Mouse (Mus musculus) midbrain, postnatal 0 days (tissue): ENCODE results near the gene Ripor3. TPM values are rescaled to one million over a fixed set of nuclear protein-coding genes. Genes with fewer than 3 reads are reported as not detected.

Experiments used
- ATAC-seq: fragments of 200-750 bp; cut with Nextera tagmentation; 2 replicates; pipeline ENCODE4 v1.8.0; 2017; ENCODE audit warnings: moderate number of reproducible peaks, mild to moderate bottlenecking, moderate TSS enrichment, moderate library complexity; ENCODE audit not compliant: low FRiP score
- DNase-seq: peaks from one replicate; pipeline ENCODE4 v3.0.0-alpha.2; 2015; ENCODE audit warnings: low spot score
- H3K27ac ChIP-seq: fragments of 300-500 bp; sonication (generic); 2 replicates; pipeline ENCODE4 v1.5.1; 2014; ENCODE audit warnings: low read depth, mild to moderate bottlenecking, low read length, mixed read lengths
- H3K27me3 ChIP-seq: fragments of 300-500 bp; sonication (generic); 2 replicates; pipeline ENCODE4 v1.6.1; 2014; ENCODE audit warnings: low read length, control low read depth, mixed read lengths; ENCODE audit not compliant: insufficient read depth
- H3K36me3 ChIP-seq: fragments of 300-500 bp; sonication (generic); 2 replicates; pipeline ENCODE4 v1.6.1; 2014; ENCODE audit warnings: low read length, control low read depth, mixed read lengths; ENCODE audit not compliant: insufficient read depth
- H3K4me1 ChIP-seq: fragments of 300-500 bp; sonication (generic); 2 replicates; pipeline ENCODE4 v1.6.1; 2014; ENCODE audit warnings: mild to moderate bottlenecking, control low read depth, antibody characterized with exemption, low read length, mixed read lengths; ENCODE audit not compliant: insufficient read depth
- H3K4me2 ChIP-seq: fragments of 300-500 bp; sonication (generic); 2 replicates; pipeline ENCODE4 v1.6.1; 2014; ENCODE audit warnings: low read depth, mild to moderate bottlenecking, low read length, mixed read lengths; ENCODE audit not compliant: poor library complexity, severe bottlenecking
- H3K4me3 ChIP-seq: fragments of 300-500 bp; sonication (generic); 2 replicates; pipeline ENCODE4 v1.5.1; 2014; ENCODE audit warnings: low read depth, mild to moderate bottlenecking, low read length, moderate library complexity
- H3K9ac ChIP-seq: fragments of 300-500 bp; sonication (generic); replicated peaks from 2 replicates; pipeline ENCODE4 v1.6.1; 2014; ENCODE audit warnings: mild to moderate bottlenecking, low read length, moderate library complexity, mixed read lengths; ENCODE audit not compliant: poor library complexity, severe bottlenecking
- H3K9me3 ChIP-seq: fragments of 300-500 bp; sonication (generic); 2 replicates; pipeline ENCODE4 v1.6.1; 2016; ENCODE audit warnings: low read length, control low read depth
- CTCF ChIP-seq: IDR thresholded peaks from 2 replicates; pipeline ENCODE4 v1.5.1; 2016; ENCODE audit warnings: antibody characterized with exemption, mild to moderate bottlenecking
- WGBS: fragments of 180-500 bp; shearing (Covaris S2); extraction: QIAGEN DNeasy Blood & Tissue Kit; methylation state at CpG from one replicate; pipeline ENCODE4 v1.1.7; 2014; 5-methylcytosine and 5-hydroxymethylcytosine counted together
- polyA plus RNA-seq: library from polyadenylated mRNA; unstranded; fragments of >200 nt; fragmentation: Nextera tagmentation; extraction: Ambion mirVana; gene quantifications from 2 replicates; pipeline ENCODE4 v1.2.1, GENCODE M21; 2015
- total RNA-seq: library from RNA; depleted of rRNA; stranded (reverse); fragments of >200 nt; gene quantifications from 2 replicates; pipeline ENCODE4 v1.2.3, GENCODE M21; 2014; rRNA removed

The Ripor3 gene
- total and polyA plus RNA-seq, 2 experiments from 2014 or later, result 0.28 to 0.99 TPM

DNA sequence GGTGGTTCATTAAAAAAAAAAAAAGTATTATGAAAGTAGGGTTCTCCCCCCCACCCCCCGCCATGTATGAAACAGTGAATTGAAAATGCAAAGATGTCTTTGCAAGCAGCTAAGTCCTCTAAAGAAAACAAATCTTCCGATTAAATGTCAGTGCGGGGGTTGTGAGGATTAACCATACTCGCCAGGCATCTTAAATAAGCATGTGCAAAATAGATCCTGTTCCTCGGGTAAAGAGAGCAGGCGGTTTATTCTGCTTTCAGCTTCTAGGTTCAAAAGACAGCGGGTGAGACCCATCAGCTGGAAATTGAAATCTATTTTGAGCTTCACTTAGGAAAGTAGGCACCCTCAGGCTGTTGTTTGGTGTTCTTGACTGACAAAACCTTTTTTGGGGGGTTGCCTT lies 77.0 kb downstream of the Ripor3 start:
- peak overlapping the region; percentile 58 for H3K4me3 ChIP-seq
- TF ChIP-seq CTCF, result no peak
- no peaks in the 10 kb centered on the region for H3K27me3 ChIP-seq
- peaks cover 11% of the 10 kb centered on the region; the same call in 1 of the 2 replicates for H3K4me1 ChIP-seq
- no peaks in the 10 kb centered on the region for H3K9me3 ChIP-seq
- ATAC-seq, result no peak
- H3K36me3 ChIP-seq, result no peaks in the 10 kb centered on the region; the same call in 1 of the 2 replicates
- H3K9ac ChIP-seq, result peak overlapping the region; percentile 93
- H3K27ac ChIP-seq, result peak overlapping the region; percentile 4; the same call in 1 of the 2 replicates
- H3K4me2 ChIP-seq, result peak overlapping the region; percentile 72
- DNase-seq, result no peak
- WGBS, result 7% methylated on average over 7 of the region's 7 CpGs

DNA sequence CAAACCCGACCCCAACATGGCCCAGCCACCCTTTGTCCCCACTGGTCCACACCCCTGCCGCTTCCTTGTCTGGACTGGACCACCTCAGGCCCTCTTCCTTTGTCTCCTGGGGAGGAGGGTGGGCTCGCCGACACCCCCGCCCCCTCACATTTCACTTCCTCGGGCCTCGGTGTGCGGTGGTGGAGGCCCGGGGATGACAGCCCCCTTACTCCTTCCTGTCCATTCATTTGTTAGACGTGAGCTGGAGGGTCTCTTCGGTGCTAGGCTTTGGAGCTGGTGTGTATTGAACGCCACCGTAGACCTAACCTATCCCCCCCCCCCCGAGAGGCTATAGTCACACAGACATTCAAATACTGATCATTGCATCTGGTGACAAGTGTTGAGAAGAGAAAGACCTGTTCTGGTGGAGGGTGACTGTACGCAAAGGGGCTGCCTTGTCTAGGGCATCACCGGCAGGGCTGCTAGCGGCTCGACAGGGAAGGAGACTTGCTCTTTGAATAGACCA lies 77.6 kb downstream of the Ripor3 start:
- Histone ChIP-seq H3K4me1 (peaks cover 11% of the 10 kb centered on the region; the same call in 1 of the 2 replicates), H3K9me3 (no peaks in the 10 kb centered on the region), H3K9ac (peak overlapping the region; percentile 93), H3K4me2 (peak overlapping the region; percentile 72), H3K27ac (peak overlapping the region; percentile 72), H3K36me3 (no peaks in the 10 kb centered on the region; the same call in 1 of the 2 replicates), H3K4me3 (peak overlapping the region; percentile 58), H3K27me3 (no peaks in the 10 kb centered on the region)
- TF ChIP-seq CTCF, result no peak
- DNase-seq (no peak), ATAC-seq (peak; percentile 61)
- 1% methylated on average over 18 of the region's 18 CpGs for WGBS

DNA sequence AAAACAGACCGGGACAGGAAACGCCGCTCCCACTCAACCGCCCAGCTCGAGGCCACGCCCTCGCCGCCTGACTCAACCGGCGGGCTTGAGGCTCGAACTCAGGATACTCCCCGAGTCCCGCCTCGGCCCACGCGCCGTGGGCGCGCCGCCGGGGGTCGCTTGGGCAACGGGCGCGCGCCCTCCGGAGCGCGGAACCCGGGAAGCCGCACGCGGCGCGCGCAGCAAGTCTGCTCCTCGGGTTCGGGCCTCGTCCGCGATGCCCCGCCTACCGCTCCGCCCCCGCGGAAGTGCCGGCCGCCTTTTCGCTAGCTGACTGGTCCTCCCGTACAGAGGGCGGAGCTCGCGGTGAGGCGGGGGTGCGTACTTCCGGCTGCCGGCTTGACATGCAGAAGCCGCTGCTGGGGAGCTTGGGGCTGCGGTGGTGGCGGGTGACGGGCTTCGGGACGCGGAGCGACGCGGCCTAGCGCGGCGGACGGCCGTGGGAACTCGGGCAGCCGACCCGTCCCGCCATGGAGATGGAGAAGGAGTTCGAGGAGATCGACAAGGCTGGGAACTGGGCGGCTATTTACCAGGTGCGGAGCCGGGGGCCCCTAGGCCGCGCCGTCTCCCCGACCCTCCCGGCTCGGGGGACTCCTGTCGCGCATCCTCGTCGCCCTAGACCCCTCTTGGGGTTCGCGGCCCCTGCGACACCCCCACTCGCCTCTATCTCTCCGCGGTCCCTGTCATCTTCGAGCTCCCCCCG lies 78.3 kb downstream of the Ripor3 start, which contains the start of gene Ptpn1:
Gene Ptpn1, plus strand, starts transcription at position 73 of the 742 bp plus-strand sequence.
- WGBS, result 1% methylated on average over 83 of the region's 99 CpGs
- peak; percentile 97 for DNase-seq
- peak within 1 kb of the TSS; percentile 72 for H3K27ac ChIP-seq
- no peaks in the 10 kb centered on the region for H3K9me3 ChIP-seq
- H3K4me1 ChIP-seq, result peaks cover 11% of the 10 kb centered on the region; the same call in 1 of the 2 replicates
- H3K9ac ChIP-seq, result peak within 1 kb of the TSS; percentile 93
- H3K4me3 ChIP-seq, result peak within 1 kb of the TSS; percentile 58
- H3K36me3 ChIP-seq, result no peaks in the 10 kb centered on the region; the same call in 1 of the 2 replicates
- no peaks in the 10 kb centered on the region for H3K27me3 ChIP-seq
- ATAC-seq, result peak; percentile 96
- TF ChIP-seq CTCF, result no peak
- H3K4me2 ChIP-seq, result peak within 1 kb of the TSS; percentile 72

GRCm38 (mm10) chr2:167930975-167931374 lies 79.4 kb downstream of the Ripor3 start:
- ATAC-seq (no peak), DNase-seq (no peak)
- no peaks in the 10 kb centered on the region for H3K36me3 ChIP-seq
- no peak overlapping the region; the same call in 1 of the 2 replicates for H3K4me2 ChIP-seq
- H3K9me3 ChIP-seq, result no peaks in the 10 kb centered on the region
- no peaks in the 10 kb centered on the region for H3K27me3 ChIP-seq
- no peak overlapping the region for H3K4me3 ChIP-seq
- H3K9ac ChIP-seq, result no peak overlapping the region
- WGBS, result 94% methylated on average over 3 of the region's 3 CpGs
- H3K27ac ChIP-seq, result no peak overlapping the region
- TF ChIP-seq CTCF, result no peak
- H3K4me1 ChIP-seq, result peaks cover 7% of the 10 kb centered on the region; the same call in 1 of the 2 replicates

Other genes starting within 250 kb of the Ripor3 start
- 36.8 and 42.7 TPM in 2 replicates for gene Ptpn1, start 78.6 kb downstream of the Ripor3 start, total RNA-seq
- gene Ptpn1, start 78.6 kb downstream of the Ripor3 start, polyA plus RNA-seq, result 54.3 and 59.1 TPM in 2 replicates
- gene Pard6b, start 70.4 kb upstream of the Ripor3 start, total RNA-seq, result 6.6 and 6.8 TPM in 2 replicates
- gene Pard6b, start 70.4 kb upstream of the Ripor3 start, polyA plus RNA-seq, result 3.9 and 5.1 TPM in 2 replicates
- gene Adnp, start 196.5 kb upstream of the Ripor3 start, total RNA-seq, result 24.9 and 56.5 TPM in 2 replicates
- gene Adnp, start 196.5 kb upstream of the Ripor3 start, polyA plus RNA-seq, result 10.3 and 15.4 TPM in 2 replicates
- gene Gm20716, start 219.7 kb upstream of the Ripor3 start, total RNA-seq, result 43.2 and 47.1 TPM in 2 replicates
- gene Gm20716, start 219.7 kb upstream of the Ripor3 start, polyA plus RNA-seq, result 15.7 and 16.0 TPM in 2 replicates
- gene Dpm1, start 220.0 kb upstream of the Ripor3 start, total RNA-seq, result 11.4 and 30.0 TPM in 2 replicates
- 87.9 and 97.2 TPM in 2 replicates for gene Dpm1, start 220.0 kb upstream of the Ripor3 start, polyA plus RNA-seq
- gene Mocs3, start 220.0 kb upstream of the Ripor3 start, total RNA-seq, result 19.3 and 20.9 TPM in 2 replicates
- gene Mocs3, start 220.0 kb upstream of the Ripor3 start, polyA plus RNA-seq, result 7.4 and 7.5 TPM in 2 replicates